Mouse (Mus musculus) adrenal gland, postnatal 10 days (tissue): ENCODE measurements at regions not wholly inside any gene's neighbourhood (a gene's known extent, or its start where the extent isn't known, plus 50 kb on each side); places are given as distances from the start of the nearest gene placed in this dataset.
A peak's percentile ranks its signal among the peaks of the same experiment; 100 is the strongest.

Experiments used
- DNase-seq: peaks from one replicate; pipeline ENCODE4 v3.0.0; 2021; ENCODE audit warnings: mixed read lengths

- peak; percentile 26 for DNase-seq
Observed at GRCm38 (mm10) chr5:73729646-73730045, 78.5 kb downstream of the Spata18 start.

- no peak for DNase-seq
Observed at GRCm38 (mm10) chr5:73731423-73731822, 80.2 kb downstream of the Spata18 start.

GRCm38 (mm10) chr5:73731991-73732565 lies 80.9 kb downstream of the Spata18 start:
- DNase-seq = peak; percentile 5

- DNase-seq = no peak
Observed at GRCm38 (mm10) chr5:73740766-73741165, 89.6 kb downstream of the Spata18 start.

GRCm38 (mm10) chr5:73741441-73741840 lies 90.3 kb downstream of the Spata18 start:
- no peak for DNase-seq

- DNase-seq = no peak
Observed at GRCm38 (mm10) chr5:73743953-73744352, 92.8 kb downstream of the Spata18 start.

- no peak for DNase-seq
Observed at GRCm38 (mm10) chr5:73749791-73750190, 98.6 kb downstream of the Spata18 start.

GRCm38 (mm10) chr5:73752225-73752644 lies 101.1 kb downstream of the Spata18 start:
- DNase-seq = no peak

GRCm38 (mm10) chr5:73753827-73754226 lies 102.6 kb downstream of the Spata18 start:
- DNase-seq = no peak

GRCm38 (mm10) chr5:73758534-73758933 lies 107.4 kb downstream of the Spata18 start:
- no peak for DNase-seq

- DNase-seq = no peak
Observed at GRCm38 (mm10) chr5:73761236-73761635, 110.1 kb downstream of the Spata18 start.

- DNase-seq = peak; percentile 41
Observed at GRCm38 (mm10) chr5:73761709-73762108, 110.5 kb downstream of the Spata18 start.

GRCm38 (mm10) chr5:73764226-73764625 lies 113.0 kb downstream of the Spata18 start:
- no peak for DNase-seq

GRCm38 (mm10) chr5:73765466-73765865 lies 114.3 kb downstream of the Spata18 start:
- no peak for DNase-seq

GRCm38 (mm10) chr5:73768253-73768652 lies 117.1 kb downstream of the Spata18 start:
- no peak for DNase-seq

- no peak for DNase-seq
Observed at GRCm38 (mm10) chr5:73775775-73776548, 124.8 kb downstream of the Spata18 start.

GRCm38 (mm10) chr5:73777282-73777921 lies 126.2 kb downstream of the Spata18 start:
- DNase-seq = peak; percentile 20

GRCm38 (mm10) chr5:73781190-73781940 lies 130.2 kb downstream of the Spata18 start:
- DNase-seq = no peak

- DNase-seq = no peak
Observed at GRCm38 (mm10) chr5:73782214-73783091, 131.3 kb downstream of the Spata18 start.

GRCm38 (mm10) chr5:73787275-73787674 lies 136.1 kb downstream of the Spata18 start:
- no peak for DNase-seq

- DNase-seq = no peak
Observed at GRCm38 (mm10) chr5:73792216-73792615, 141.0 kb downstream of the Spata18 start.

GRCm38 (mm10) chr5:73796201-73796600 lies 145.0 kb downstream of the Spata18 start:
- DNase-seq = no peak
